Mouse (Mus musculus) spleen, adult 12 weeks (tissue): ENCODE data around the gene Lsm14b.

ENCODE experiments used
- DNase-seq: peaks from one replicate; pipeline ENCODE4 v3.0.0; 2022; ENCODE audit warnings: low spot score

Gene Lsm14b

GRCm38 (mm10) chr2:180018573-180018972 is 6.2 kb upstream of the Lsm14b start:
- no peak for DNase-seq

GRCm38 (mm10) chr2:180020091-180020661 is 4.6 kb upstream of the Lsm14b start:
- no peak for DNase-seq

GRCm38 (mm10) chr2:180020919-180021318 is 3.9 kb upstream of the Lsm14b start:
- DNase-seq = no peak

- no peak for DNase-seq
Observed at GRCm38 (mm10) chr2:180022751-180023150, 2.0 kb upstream of the Lsm14b start.

GRCm38 (mm10) chr2:180025135-180025860 is 511 bp downstream of the Lsm14b start:
- DNase-seq = no peak

- DNase-seq = no peak
Observed at GRCm38 (mm10) chr2:180025861-180026200, 1.0 kb downstream of the Lsm14b start.

GRCm38 (mm10) chr2:180027768-180028167 is 3.0 kb downstream of the Lsm14b start:
- DNase-seq = no peak

- no peak for DNase-seq
Observed at GRCm38 (mm10) chr2:180031270-180031669, 6.5 kb downstream of the Lsm14b start.

GRCm38 (mm10) chr2:180032925-180033324 is 8.1 kb downstream of the Lsm14b start:
- DNase-seq = no peak

GRCm38 (mm10) chr2:180033956-180034355 is 9.2 kb downstream of the Lsm14b start:
- DNase-seq = no peak

- DNase-seq = no peak
Observed at GRCm38 (mm10) chr2:180034753-180035152, 10.0 kb downstream of the Lsm14b start.

GRCm38 (mm10) chr2:180040406-180040805 is 15.6 kb downstream of the Lsm14b start:
- no peak for DNase-seq

GRCm38 (mm10) chr2:180041577-180042255 is 16.9 kb downstream of the Lsm14b start:
- DNase-seq = no peak

- DNase-seq = peak; percentile 86
Observed at GRCm38 (mm10) chr2:180042256-180042857, 17.6 kb downstream of the Lsm14b start, which contains the start of the genes Psma7 and Ss18l1. TSS of gene Psma7 (minus strand) at chr2:180042433. TSS of gene Ss18l1 (plus strand) at chr2:180042509.

- DNase-seq = peak; percentile 37
Observed at GRCm38 (mm10) chr2:180042858-180043515, 18.2 kb downstream of the Lsm14b start.

GRCm38 (mm10) chr2:180045283-180045682 is 20.5 kb downstream of the Lsm14b start:
- DNase-seq = peak; percentile 7

- no peak for DNase-seq
Observed at GRCm38 (mm10) chr2:180047580-180047979, 22.8 kb downstream of the Lsm14b start.

- DNase-seq = no peak
Observed at GRCm38 (mm10) chr2:180047980-180048635, 23.3 kb downstream of the Lsm14b start.

GRCm38 (mm10) chr2:180050986-180051385 is 26.2 kb downstream of the Lsm14b start:
- DNase-seq = peak; percentile 73

- no peak for DNase-seq
Observed at GRCm38 (mm10) chr2:180051986-180052733, 27.4 kb downstream of the Lsm14b start.

GRCm38 (mm10) chr2:180053001-180053400 is 28.2 kb downstream of the Lsm14b start:
- no peak for DNase-seq
